Mouse (Mus musculus) midbrain, embryonic 11.5 days (tissue): ENCODE data around the gene Mob2. TPM values are rescaled to one million over a fixed set of nuclear protein-coding genes. Genes with fewer than 3 reads are reported as not detected.

Experiments used
- ATAC-seq: fragments of 200-750 bp; cut with Nextera tagmentation; 2 replicates; pipeline ENCODE4 v1.8.0; 2017; ENCODE audit warnings: moderate TSS enrichment, moderate library complexity; ENCODE audit not compliant: low FRiP score
- DNase-seq: peaks from one replicate; pipeline ENCODE4 v3.0.0; 2015; ENCODE audit warnings: low spot score; ENCODE audit errors: missing footprints
- H3K27ac ChIP-seq: fragments of 300-500 bp; sonication (generic); 2 replicates; pipeline ENCODE4 v1.5.1; 2014; ENCODE audit warnings: low read depth, low read length
- H3K27me3 ChIP-seq: fragments of 300-500 bp; sonication (generic); 2 replicates; pipeline ENCODE4 v1.6.1; 2014; ENCODE audit warnings: mild to moderate bottlenecking, low read length, moderate library complexity, mixed read lengths; ENCODE audit not compliant: control insufficient read depth, insufficient read depth
- H3K36me3 ChIP-seq: fragments of 300-500 bp; sonication (generic); 2 replicates; pipeline ENCODE4 v1.6.1; 2014; ENCODE audit warnings: mild to moderate bottlenecking, low read length, moderate library complexity, mixed read lengths; ENCODE audit not compliant: control insufficient read depth, insufficient read depth
- H3K4me1 ChIP-seq: fragments of 300-500 bp; sonication (generic); 2 replicates; pipeline ENCODE4 v1.6.1; 2014; ENCODE audit warnings: low read length; ENCODE audit not compliant: control insufficient read depth, insufficient read depth
- H3K4me2 ChIP-seq: fragments of 300-500 bp; sonication (generic); 2 replicates; pipeline ENCODE4 v1.6.1; 2014; ENCODE audit warnings: mild to moderate bottlenecking, moderate library complexity
- H3K4me3 ChIP-seq: fragments of 300-500 bp; sonication (generic); 2 replicates; pipeline ENCODE4 v1.5.1; 2014; ENCODE audit warnings: low read depth, low read length
- H3K9ac ChIP-seq: fragments of 300-500 bp; sonication (generic); 2 replicates; pipeline ENCODE4 v1.6.1; 2014; ENCODE audit warnings: low read length
- H3K9me3 ChIP-seq: fragments of 300-500 bp; sonication (generic); 2 replicates; pipeline ENCODE4 v1.6.1; 2016; ENCODE audit warnings: low read length; ENCODE audit not compliant: control insufficient read depth
- WGBS: fragments of 180-500 bp; shearing (Covaris S2); extraction: QIAGEN DNeasy Blood & Tissue Kit; methylation state at CpG from one replicate; pipeline ENCODE4 v1.1.7; 2014; 5-methylcytosine and 5-hydroxymethylcytosine counted together
- polyA plus RNA-seq: library from polyadenylated mRNA; unstranded; fragments of >200 nt; fragmentation: Nextera tagmentation; extraction: Ambion mirVana; gene quantifications from 2 replicates; pipeline ENCODE4 v1.2.1, GENCODE M21; 2014

The Mob2 gene
- 59.2 and 60.2 TPM in 2 replicates for polyA plus RNA-seq

- Histone ChIP-seq H3K9ac (peak within 1 kb of the TSS; percentile 91), H3K27me3 (no peaks in the 10 kb centered on the region), H3K36me3 (no peaks in the 10 kb centered on the region), H3K4me3 (peak within 1 kb of the TSS; percentile 96), H3K4me1 (peaks cover 12% of the 10 kb centered on the region), H3K9me3 (no peaks in the 10 kb centered on the region), H3K27ac (peak within 1 kb of the TSS; percentile 67), H3K4me2 (peak within 1 kb of the TSS; percentile 92)
- WGBS = under 1% methylated on average over 43 of the region's 49 CpGs
- peak; percentile 99 for DNase-seq
- peak; percentile 96 for ATAC-seq
Observed at GRCm38 (mm10) chr7:142060931-142061565, at the start of gene Mob2. TSS of gene Mob2 (minus strand) at chr7:142061065.

GRCm38 (mm10) chr7:142104747-142105146 is 43.9 kb upstream of the Mob2 start:
- H3K9ac ChIP-seq = no peak overlapping the region
- DNase-seq = no peak
- no peaks in the 10 kb centered on the region for H3K27me3 ChIP-seq
- H3K36me3 ChIP-seq = no peaks in the 10 kb centered on the region
- H3K4me3 ChIP-seq = no peak overlapping the region
- H3K4me1 ChIP-seq = no peaks in the 10 kb centered on the region
- no peak overlapping the region for H3K4me2 ChIP-seq
- WGBS = 69% methylated on average over 5 of the region's 5 CpGs
- H3K27ac ChIP-seq = no peak overlapping the region
- ATAC-seq = no peak
- no peaks in the 10 kb centered on the region for H3K9me3 ChIP-seq

- no peak overlapping the region for H3K9ac ChIP-seq
- no peaks in the 10 kb centered on the region for H3K9me3 ChIP-seq
- 10% methylated on average over 9 of the region's 9 CpGs for WGBS
- H3K4me2 ChIP-seq = no peak overlapping the region
- H3K4me1 ChIP-seq = peaks cover 21% of the 10 kb centered on the region
- H3K36me3 ChIP-seq = no peaks in the 10 kb centered on the region
- DNase-seq (peak; percentile 95), ATAC-seq (peak; percentile 51)
- H3K4me3 ChIP-seq = no peak overlapping the region
- H3K27me3 ChIP-seq = peaks cover 16% of the 10 kb centered on the region
- no peak overlapping the region for H3K27ac ChIP-seq
Observed at GRCm38 (mm10) chr7:142097776-142098175, 36.9 kb upstream of the Mob2 start.

GRCm38 (mm10) chr7:142096701-142097100 is 35.8 kb upstream of the Mob2 start:
- Histone ChIP-seq H3K9me3 (no peaks in the 10 kb centered on the region), H3K4me3 (no peak overlapping the region), H3K27ac (no peak overlapping the region), H3K9ac (no peak overlapping the region), H3K4me2 (no peak overlapping the region), H3K4me1 (peaks cover 31% of the 10 kb centered on the region), H3K36me3 (no peaks in the 10 kb centered on the region), H3K27me3 (peaks cover 16% of the 10 kb centered on the region)
- 91% methylated on average over 4 of the region's 4 CpGs for WGBS
- no peak for DNase-seq
- ATAC-seq = no peak

GRCm38 (mm10) chr7:142095183-142095931 is 34.5 kb upstream of the Mob2 start, which contains the start of gene Dusp8:
TSS of gene Dusp8 (minus strand) at chr7:142095843.
- DNase-seq = peak; percentile 99
- peak within 1 kb of the TSS; percentile 88 for H3K9ac ChIP-seq
- WGBS = 1% methylated on average over 62 of the region's 63 CpGs
- H3K9me3 ChIP-seq = no peaks in the 10 kb centered on the region
- peak within 1 kb of the TSS; percentile 89 for H3K4me3 ChIP-seq
- peak within 1 kb of the TSS; percentile 57 for H3K27ac ChIP-seq
- no peaks in the 10 kb centered on the region for H3K36me3 ChIP-seq
- peak within 1 kb of the TSS; percentile 96 for H3K4me2 ChIP-seq
- ATAC-seq = peak; percentile 90
- peaks cover 38% of the 10 kb centered on the region for H3K4me1 ChIP-seq
- peaks cover 16% of the 10 kb centered on the region for H3K27me3 ChIP-seq

GRCm38 (mm10) chr7:142094301-142095143 is 33.7 kb upstream of the Mob2 start:
- DNase-seq (peak; percentile 93), ATAC-seq (peak; percentile 51)
- Histone ChIP-seq H3K4me1 (peaks cover 44% of the 10 kb centered on the region), H3K4me2 (peak overlapping the region; percentile 96), H3K4me3 (peak overlapping the region; percentile 89), H3K9me3 (no peaks in the 10 kb centered on the region), H3K36me3 (no peaks in the 10 kb centered on the region), H3K9ac (peak overlapping the region; percentile 88), H3K27ac (peak overlapping the region; percentile 50), H3K27me3 (peaks cover 16% of the 10 kb centered on the region)
- under 1% methylated on average over 89 of the region's 89 CpGs for WGBS

- no peak overlapping the region for H3K27ac ChIP-seq
- peak overlapping the region; percentile 89 for H3K4me3 ChIP-seq
- H3K4me1 ChIP-seq = peaks cover 52% of the 10 kb centered on the region
- DNase-seq (no peak), ATAC-seq (no peak)
- no peaks in the 10 kb centered on the region for H3K36me3 ChIP-seq
- H3K4me2 ChIP-seq = peak overlapping the region; percentile 96
- 26% methylated on average over 6 of the region's 6 CpGs for WGBS
- H3K27me3 ChIP-seq = peaks cover 16% of the 10 kb centered on the region
- H3K9ac ChIP-seq = peak overlapping the region; percentile 88
- H3K9me3 ChIP-seq = no peaks in the 10 kb centered on the region
Observed at GRCm38 (mm10) chr7:142093696-142094240, 32.9 kb upstream of the Mob2 start.

GRCm38 (mm10) chr7:142092991-142093390 is 32.1 kb upstream of the Mob2 start:
- no peaks in the 10 kb centered on the region; the same call in 1 of the 2 replicates for H3K36me3 ChIP-seq
- ATAC-seq = no peak
- no peaks in the 10 kb centered on the region for H3K9me3 ChIP-seq
- H3K4me3 ChIP-seq = no peak overlapping the region; the same call in 1 of the 2 replicates
- peak overlapping the region; percentile 96 for H3K4me2 ChIP-seq
- DNase-seq = no peak
- H3K9ac ChIP-seq = peak overlapping the region; percentile 30
- 58% methylated on average over 1 of the region's 1 CpGs for WGBS
- H3K4me1 ChIP-seq = peaks cover 59% of the 10 kb centered on the region
- H3K27me3 ChIP-seq = peaks cover 16% of the 10 kb centered on the region
- H3K27ac ChIP-seq = no peak overlapping the region
